Mouse (Mus musculus): ENCODE data around the gene Zbtb48. TPM values are rescaled to one million over a fixed set of nuclear protein-coding genes. Genes with fewer than 3 reads are reported as not detected.

Gene Zbtb48
- total RNA-seq, 2 experiments from 2014 or later: 10.3 to 15.7 TPM

DNA sequence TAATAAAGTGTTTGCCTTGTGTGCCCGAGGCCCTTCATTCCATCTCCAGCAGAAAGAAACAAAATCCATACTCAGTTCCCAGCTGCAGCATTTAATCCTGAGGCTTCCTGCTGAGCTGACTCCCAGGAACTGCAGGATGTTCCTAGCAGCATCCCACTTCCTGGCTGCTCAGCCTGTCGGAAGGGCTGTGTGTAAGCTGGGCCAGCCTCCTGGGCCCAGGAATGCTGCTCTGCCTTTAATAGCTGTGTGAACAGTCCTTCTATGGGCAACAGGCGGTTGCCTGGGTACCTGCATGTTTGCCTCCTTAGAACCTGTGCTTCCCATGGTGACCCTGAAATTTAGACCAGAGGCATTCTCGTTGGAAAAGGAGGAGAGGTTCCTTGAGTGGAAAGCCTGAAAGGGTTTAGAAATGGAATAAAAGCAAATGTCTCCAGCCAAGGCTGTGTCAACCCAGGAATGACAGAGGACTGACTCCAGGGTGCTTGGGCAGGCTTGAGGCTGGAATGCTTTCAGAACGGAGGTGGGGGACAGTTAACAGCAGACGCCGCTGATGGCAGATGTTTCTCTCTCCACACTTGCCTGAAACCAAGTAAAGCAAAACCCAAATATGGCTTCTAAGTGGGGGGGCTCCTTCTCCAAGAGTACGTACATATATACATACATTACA, 19.9 kb downstream of the Zbtb48 start:
- no peak for ATAC-seq (replicated peaks; ENCODE audit: poor library complexity, severe bottlenecking)

- no peak for ATAC-seq (replicated peaks; ENCODE audit: poor library complexity, severe bottlenecking)
Measured at GRCm38 (mm10) chr4:152006812-152007211, 20.7 kb downstream of the Zbtb48 start.

DNA sequence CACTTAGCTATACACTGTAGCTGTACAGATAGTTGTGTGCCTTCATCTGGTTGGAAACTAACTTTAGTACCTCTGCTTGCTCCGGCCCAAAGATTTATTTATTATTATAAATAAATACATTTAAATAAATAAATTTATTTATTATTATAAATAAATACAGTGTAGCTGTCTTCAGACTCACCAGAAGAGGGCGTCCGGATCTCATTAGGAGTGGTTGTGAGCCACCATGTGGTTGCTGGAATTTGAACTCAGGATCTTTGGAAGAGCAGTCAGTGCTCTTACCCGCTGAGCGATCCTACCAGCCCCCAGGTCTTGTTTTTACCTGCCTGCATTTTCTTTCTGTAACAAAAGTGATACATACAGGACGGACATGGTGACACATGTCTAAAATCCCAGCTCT, 21.3 kb downstream of the Zbtb48 start:
- no peak for ATAC-seq (replicated peaks; ENCODE audit: poor library complexity, severe bottlenecking)

DNA sequence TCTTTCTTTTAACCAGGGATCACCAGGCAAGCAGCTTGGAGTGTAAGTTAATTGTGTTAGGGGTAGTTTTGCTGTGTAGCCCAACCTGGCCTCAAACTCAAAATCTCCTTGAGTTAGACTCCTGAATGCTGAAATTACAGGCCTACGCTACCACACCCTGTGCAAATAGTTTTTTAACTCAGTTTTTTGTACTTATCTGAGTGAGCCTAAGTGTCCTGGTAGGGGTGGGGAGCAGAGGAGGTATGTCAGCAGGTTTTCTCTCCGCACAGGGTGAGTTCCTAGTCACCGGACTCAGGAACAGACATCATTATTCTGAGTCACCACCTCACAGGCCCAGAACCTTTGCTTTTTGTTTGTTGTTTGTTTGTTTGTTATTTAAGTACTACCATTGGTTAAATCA, 25.4 kb downstream of the Zbtb48 start:
- ATAC-seq (replicated peaks; ENCODE audit: poor library complexity, severe bottlenecking): no peak

DNA sequence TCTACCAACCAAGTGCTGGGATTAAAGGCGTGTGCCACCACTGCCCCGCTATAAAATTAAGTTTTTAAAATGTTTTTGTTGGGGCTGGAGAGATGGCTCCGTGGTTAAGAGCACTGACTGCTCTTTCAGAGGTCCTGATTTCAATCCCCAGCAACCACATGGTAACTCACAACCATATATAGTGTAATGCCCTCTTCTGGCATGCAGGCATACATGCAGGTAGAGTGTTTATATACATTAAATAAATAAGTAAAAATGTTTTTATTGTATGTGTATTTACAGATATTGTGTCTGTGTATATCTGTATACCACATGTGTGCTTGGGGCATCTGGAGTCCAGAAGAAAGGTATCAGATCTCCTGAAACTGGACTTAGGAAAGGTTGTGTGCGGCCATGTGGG, 26.1 kb downstream of the Zbtb48 start:
- ATAC-seq (replicated peaks; ENCODE audit: poor library complexity, severe bottlenecking): no peak

GRCm38 (mm10) chr4:152000906-152001305, 26.6 kb downstream of the Zbtb48 start:
- ATAC-seq (replicated peaks; ENCODE audit: poor library complexity, severe bottlenecking): no peak

DNA sequence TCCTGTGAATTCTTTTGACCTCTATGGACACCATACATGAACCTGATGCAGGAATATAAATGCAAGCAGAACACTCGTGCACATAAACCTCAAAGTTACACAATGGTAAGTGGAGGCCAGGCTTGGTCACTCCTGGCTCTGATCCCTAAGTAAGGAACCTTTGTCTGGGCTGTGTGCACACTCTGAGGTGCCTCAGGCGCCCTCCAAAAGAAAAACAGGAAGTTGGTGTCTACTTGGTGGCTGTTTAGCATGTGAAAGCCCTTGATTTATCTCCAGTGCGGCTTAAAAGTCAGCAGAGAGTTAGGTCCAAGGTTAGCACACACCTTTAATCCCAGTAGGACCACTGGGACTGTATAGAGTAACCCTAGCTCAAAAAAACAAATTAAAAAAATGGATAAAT, 28.0 kb downstream of the Zbtb48 start:
- peak; percentile 52 for ATAC-seq (replicated peaks; ENCODE audit: poor library complexity, severe bottlenecking)

GRCm38 (mm10) chr4:151997701-151998100, 29.8 kb downstream of the Zbtb48 start:
- no peak for ATAC-seq (replicated peaks; ENCODE audit: poor library complexity, severe bottlenecking)

DNA sequence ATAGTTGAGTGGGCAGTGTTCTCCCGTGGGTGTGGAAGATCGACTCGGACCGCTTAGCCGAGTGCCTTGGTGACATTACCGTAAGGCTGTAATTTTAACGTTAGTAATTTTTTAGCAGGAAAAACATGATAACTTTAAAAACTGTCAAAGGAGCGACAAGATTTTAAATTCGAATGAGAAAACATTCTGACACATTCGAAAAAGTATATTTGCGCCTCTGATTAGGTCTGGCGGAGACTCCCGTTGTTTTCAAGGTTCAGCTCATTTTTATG, 30.6 kb downstream of the Zbtb48 start:
- ATAC-seq (replicated peaks; ENCODE audit: poor library complexity, severe bottlenecking): no peak

DNA sequence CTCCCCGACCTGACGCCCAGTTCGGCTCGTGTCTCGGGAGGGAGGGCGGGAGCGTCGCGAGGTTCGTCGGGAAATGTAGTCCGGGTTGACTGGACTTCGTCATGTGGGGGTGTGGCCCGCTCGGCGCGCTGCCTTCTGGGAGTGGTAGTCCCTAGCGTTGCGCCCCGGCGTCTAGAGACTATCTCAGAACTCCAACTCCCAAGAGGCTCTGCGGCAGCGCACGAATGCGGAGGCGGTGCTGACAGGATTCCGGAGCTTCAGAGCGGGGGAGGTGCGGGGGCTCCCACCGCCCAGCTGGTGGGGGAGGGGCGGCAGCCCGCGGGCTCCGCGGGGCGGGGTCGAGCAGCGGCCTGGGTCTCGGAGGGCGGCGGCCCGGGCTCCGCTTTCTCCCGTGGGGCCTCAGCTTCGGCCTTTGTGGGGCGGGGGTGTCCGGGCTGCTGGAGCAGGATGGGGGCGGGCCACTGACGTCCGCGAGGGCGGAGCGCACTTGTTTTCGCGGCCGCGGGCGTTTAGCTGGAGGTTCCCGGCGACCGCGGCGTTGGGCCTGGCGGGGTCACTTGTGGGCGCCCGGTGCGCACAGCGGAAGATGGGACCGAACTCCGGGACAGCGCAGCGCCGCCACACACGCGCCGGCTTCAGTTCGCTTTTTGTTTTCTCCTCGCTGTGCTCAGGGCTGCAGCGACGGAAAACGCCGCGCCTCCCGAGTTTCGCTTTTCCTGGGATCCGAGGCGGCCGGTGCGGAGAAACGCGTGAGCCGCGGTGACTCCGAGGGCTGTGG, 31.1 kb downstream of the Zbtb48 start, which contains the start of gene Phf13:
Gene Phf13, minus strand, starts transcription at position 86 of the 778 bp plus-strand sequence.
- ATAC-seq (replicated peaks; ENCODE audit: poor library complexity, severe bottlenecking): peak; percentile 85

GRCm38 (mm10) chr4:151995371-151996172, 31.9 kb downstream of the Zbtb48 start:
- no peak for ATAC-seq (replicated peaks; ENCODE audit: poor library complexity, severe bottlenecking)

GRCm38 (mm10) chr4:151994228-151995171, 33.0 kb downstream of the Zbtb48 start:
- no peak for ATAC-seq (replicated peaks; ENCODE audit: poor library complexity, severe bottlenecking)

- no peak for ATAC-seq (replicated peaks; ENCODE audit: poor library complexity, severe bottlenecking)
Measured at GRCm38 (mm10) chr4:151993035-151993434, 34.4 kb downstream of the Zbtb48 start.

- no peak for ATAC-seq (replicated peaks; ENCODE audit: poor library complexity, severe bottlenecking)
Measured at GRCm38 (mm10) chr4:151992091-151992490, 35.4 kb downstream of the Zbtb48 start.

GRCm38 (mm10) chr4:151989110-151989488, 38.4 kb downstream of the Zbtb48 start:
- peak; percentile 4; the same call in 1 of the 2 replicates for ATAC-seq (replicated peaks; ENCODE audit: poor library complexity, severe bottlenecking)

GRCm38 (mm10) chr4:151988342-151989109, 38.9 kb downstream of the Zbtb48 start, which contains the start of gene Thap3:
Gene Thap3, minus strand, starts transcription at chr4:151988997.
- ATAC-seq (replicated peaks; ENCODE audit: poor library complexity, severe bottlenecking): peak; percentile 82

GRCm38 (mm10) chr4:151988014-151988341, 39.5 kb downstream of the Zbtb48 start:
- no peak for ATAC-seq (replicated peaks; ENCODE audit: poor library complexity, severe bottlenecking)

DNA sequence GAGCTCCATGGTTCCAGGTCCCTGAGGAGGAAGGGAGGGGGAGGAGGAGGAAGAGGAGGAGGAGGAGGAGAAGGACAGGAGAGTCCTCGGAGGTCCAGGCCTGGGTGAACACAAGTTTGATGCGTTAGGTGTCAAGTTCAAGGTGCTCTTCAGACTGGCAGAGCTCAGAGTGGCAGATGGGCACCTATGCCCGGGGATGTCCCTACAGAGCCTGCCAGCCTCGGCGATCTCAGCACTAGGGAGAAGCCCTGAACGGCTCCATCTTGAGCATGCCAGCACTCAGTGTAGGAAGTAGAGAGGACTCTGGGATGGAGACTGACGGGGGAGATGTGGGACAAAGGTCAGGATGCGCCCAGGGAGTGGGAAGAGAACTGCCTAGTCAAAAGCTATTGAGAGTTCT, 40.8 kb downstream of the Zbtb48 start:
- no peak for ATAC-seq (replicated peaks; ENCODE audit: poor library complexity, severe bottlenecking)

DNA sequence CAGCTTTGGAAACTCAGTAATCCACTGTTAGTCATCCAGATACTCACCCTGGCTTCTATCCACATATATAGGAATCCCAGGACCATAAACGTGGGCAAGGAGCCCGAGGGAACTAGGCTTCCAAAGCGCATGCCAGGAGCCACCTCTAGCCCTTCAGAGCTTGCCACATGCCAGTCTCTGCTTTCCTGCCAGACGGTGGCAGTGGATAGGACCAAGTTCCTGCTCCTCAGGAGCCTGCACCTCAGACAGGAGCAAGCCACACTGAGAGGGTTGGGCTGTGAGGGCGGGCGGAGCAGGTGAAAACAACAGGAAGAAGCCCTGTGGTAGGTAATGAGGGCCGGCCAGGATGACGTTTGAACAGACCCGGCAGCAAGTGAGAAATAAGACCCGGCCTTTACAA, 41.6 kb downstream of the Zbtb48 start:
- no peak for ATAC-seq (replicated peaks; ENCODE audit: poor library complexity, severe bottlenecking)

Data from granulocyte monocyte progenitor cell, adult 5-6 weeks (primary cell).